Mouse (Mus musculus) small intestine, adult 2 months (tissue): ENCODE measurements at regions not wholly inside any gene's neighbourhood (a gene's known extent, or its start where the extent isn't known, plus 50 kb on each side); places are given as distances from the start of the nearest gene placed in this dataset.

Experiments
- CTCF ChIP-seq: fragments of 200-500 bp; IDR thresholded peaks from 2 replicates; pipeline ENCODE4 v1.5.1; 2012; ENCODE audit warnings: low read depth, mild to moderate bottlenecking, control low read depth, inconsistent platforms, low read length, moderate library complexity, mixed read lengths; ENCODE audit not compliant: insufficient replicate concordance, insufficient read length; ENCODE audit errors: extremely low read depth
- POLR2A ChIP-seq: fragments of 200-500 bp; IDR thresholded peaks from 2 replicates; pipeline ENCODE4 v1.6.1; 2012; ENCODE audit warnings: low read depth, mild to moderate bottlenecking, control low read depth, inconsistent platforms, low read length, moderate library complexity

GRCm38 (mm10) chr3:78707687-78708086, 578.6 kb downstream of the Rapgef2 start:
- no peak for TF ChIP-seq CTCF
- TF ChIP-seq POLR2A, result no peak
